Mouse (Mus musculus) brain, adult 2 months (tissue): ENCODE measurements around the gene Klrb1.
A peak's percentile ranks its signal among the peaks of the same experiment; 100 is the strongest.
"Not testable (repeated sequence)": the region's sequence is repeated elsewhere in the genome, so short reads cannot be mapped to it uniquely, and the experiment has no call there.

Experiments
- DNase-seq: peaks from one replicate; pipeline ENCODE4 v3.0.0; 2011; ENCODE audit warnings: low read depth, low spot score

Klrb1 gene

GRCm38 (mm10) chr6:128722959-128723358 is at the start of gene Klrb1:
Gene Klrb1, minus strand, starts transcription at chr6:128723059.
- DNase-seq, result no peak

- DNase-seq, result no peak
Observed at GRCm38 (mm10) chr6:128769481-128770253, 46.8 kb upstream of the Klrb1 start.

- no peak for DNase-seq
Observed at GRCm38 (mm10) chr6:128768047-128768446, 45.2 kb upstream of the Klrb1 start.

GRCm38 (mm10) chr6:128766486-128767254 is 43.8 kb upstream of the Klrb1 start:
- DNase-seq, result peak; percentile 64

GRCm38 (mm10) chr6:128765211-128765610 is 42.4 kb upstream of the Klrb1 start:
- no peak for DNase-seq

GRCm38 (mm10) chr6:128764598-128764997 is 41.7 kb upstream of the Klrb1 start:
- no peak for DNase-seq

- DNase-seq, result peak; percentile 99
Observed at GRCm38 (mm10) chr6:128763736-128764523, 41.1 kb upstream of the Klrb1 start.

GRCm38 (mm10) chr6:128762892-128763670 is 40.2 kb upstream of the Klrb1 start:
- not testable (repeated sequence) for DNase-seq

GRCm38 (mm10) chr6:128761144-128761540 is 38.3 kb upstream of the Klrb1 start:
- DNase-seq, result no peak

- DNase-seq, result peak; percentile 96
Observed at GRCm38 (mm10) chr6:128760416-128761143, 37.7 kb upstream of the Klrb1 start.

- peak; percentile 91 for DNase-seq
Observed at GRCm38 (mm10) chr6:128760016-128760415, 37.2 kb upstream of the Klrb1 start.

- DNase-seq, result no peak
Observed at GRCm38 (mm10) chr6:128759221-128759950, 36.5 kb upstream of the Klrb1 start.

- not testable (repeated sequence) for DNase-seq
Observed at GRCm38 (mm10) chr6:128755402-128755763, 32.5 kb upstream of the Klrb1 start.

GRCm38 (mm10) chr6:128754748-128755401 is 32.0 kb upstream of the Klrb1 start:
- DNase-seq, result not testable (repeated sequence)

GRCm38 (mm10) chr6:128754265-128754664 is 31.4 kb upstream of the Klrb1 start:
- peak; percentile 77 for DNase-seq

GRCm38 (mm10) chr6:128753610-128754224 is 30.9 kb upstream of the Klrb1 start:
- DNase-seq, result peak; percentile 92

- not testable (repeated sequence) for DNase-seq
Observed at GRCm38 (mm10) chr6:128747006-128747405, 24.1 kb upstream of the Klrb1 start.

- no peak for DNase-seq
Observed at GRCm38 (mm10) chr6:128737445-128737844, 14.6 kb upstream of the Klrb1 start.

GRCm38 (mm10) chr6:128736100-128736499 is 13.2 kb upstream of the Klrb1 start:
- DNase-seq, result peak; percentile 6
